Mouse (Mus musculus): Measurements from ENCODE around the gene Fam71f2. TPM values are rescaled to one million over a fixed set of nuclear protein-coding genes. Genes with fewer than 3 reads are reported as not detected.

Gene Fam71f2
- 0.19 and 0.39 TPM in 2 replicates for polyA plus RNA-seq (2015; fragmentation: Nextera tagmentation; extraction: Ambion mirVana)

GRCm38 (mm10) chr6:29279293-29279692, at the start of gene Fam71f2:
TSS of gene Fam71f2 (plus strand) at chr6:29279593.

GRCm38 (mm10) chr6:29272312-29273072, 6.9 kb upstream of the Fam71f2 start, which contains the start of gene Hilpda:
TSS of gene Hilpda (plus strand) at chr6:29272488.

GRCm38 (mm10) chr6:29318879-29319278, 39.5 kb downstream of the Fam71f2 start, which contains the start of gene Fam71f1:
TSS of gene Fam71f1 (plus strand) at chr6:29319140.

Other genes starting within 250 kb of the Fam71f2 start
- gene Lep, start 219.4 kb upstream of the Fam71f2 start, polyA plus RNA-seq (2015; fragmentation: Nextera tagmentation; extraction: Ambion mirVana), result not detected in 2 replicates
- 13.7 and 16.4 TPM in 2 replicates for gene Rbm28, start 114.6 kb upstream of the Fam71f2 start, polyA plus RNA-seq (2015; fragmentation: Nextera tagmentation; extraction: Ambion mirVana)
- 0.16 TPM in 2 replicates for gene Prrt4, start 100.0 kb upstream of the Fam71f2 start, polyA plus RNA-seq (2015; fragmentation: Nextera tagmentation; extraction: Ambion mirVana)
- 15.9 and 20.6 TPM in 2 replicates for gene Impdh1, start 63.2 kb upstream of the Fam71f2 start, polyA plus RNA-seq (2015; fragmentation: Nextera tagmentation; extraction: Ambion mirVana)
- gene Hilpda, start 7.1 kb upstream of the Fam71f2 start, polyA plus RNA-seq (2015; fragmentation: Nextera tagmentation; extraction: Ambion mirVana), result 19.7 and 22.7 TPM in 2 replicates
- gene Fam71f1, start 39.5 kb downstream of the Fam71f2 start, polyA plus RNA-seq (2015; fragmentation: Nextera tagmentation; extraction: Ambion mirVana), result not detected in 2 replicates
- gene Calu, start 68.5 kb downstream of the Fam71f2 start, polyA plus RNA-seq (2015; fragmentation: Nextera tagmentation; extraction: Ambion mirVana), result 78.6 and 88.1 TPM in 2 replicates
- gene Opn1sw, start 108.9 kb downstream of the Fam71f2 start, polyA plus RNA-seq (2015; fragmentation: Nextera tagmentation; extraction: Ambion mirVana), result 0.29 and 0.31 TPM in 2 replicates
- gene Ccdc136, start 116.7 kb downstream of the Fam71f2 start, polyA plus RNA-seq (2015; fragmentation: Nextera tagmentation; extraction: Ambion mirVana), result 1.1 and 1.7 TPM in 2 replicates
- gene Flnc, start 153.7 kb downstream of the Fam71f2 start, polyA plus RNA-seq (2015; fragmentation: Nextera tagmentation; extraction: Ambion mirVana), result 1.1 and 1.5 TPM in 2 replicates
- 181 and 203 TPM in 2 replicates for gene Atp6v1f, start 188.1 kb downstream of the Fam71f2 start, polyA plus RNA-seq (2015; fragmentation: Nextera tagmentation; extraction: Ambion mirVana)
- not detected in 2 replicates for gene Atp6v1fnb, start 191.8 kb downstream of the Fam71f2 start, polyA plus RNA-seq (2015; fragmentation: Nextera tagmentation; extraction: Ambion mirVana)
- gene Kcp, start 228.4 kb downstream of the Fam71f2 start, polyA plus RNA-seq (2015; fragmentation: Nextera tagmentation; extraction: Ambion mirVana), result 7.0 and 9.4 TPM in 2 replicates
- 15.0 and 22.0 TPM in 2 replicates for gene Irf5, start 247.0 kb downstream of the Fam71f2 start, polyA plus RNA-seq (2015; fragmentation: Nextera tagmentation; extraction: Ambion mirVana)

Data from spleen, postnatal 0 days (tissue).